Mouse (Mus musculus) adrenal gland, adult 10 weeks (tissue): ENCODE data around the gene Nob1. TPM values are rescaled to one million over a fixed set of nuclear protein-coding genes. Genes with fewer than 3 reads are reported as not detected.

Experiments
- polyA plus RNA-seq: library from polyadenylated mRNA; stranded (reverse); fragments of 350-450 nt; fragmentation: Illumina TruSeq; extraction: RNeasy Lipid Tissue Mini Kit (QIAGEN cat#74804); gene quantifications from one replicate; pipeline ENCODE4 v1.2.3, GENCODE M21; 2014; ENCODE audit warnings: low read depth, low replicate concordance

Nob1 gene
- 11.1 TPM for polyA plus RNA-seq

DNA sequence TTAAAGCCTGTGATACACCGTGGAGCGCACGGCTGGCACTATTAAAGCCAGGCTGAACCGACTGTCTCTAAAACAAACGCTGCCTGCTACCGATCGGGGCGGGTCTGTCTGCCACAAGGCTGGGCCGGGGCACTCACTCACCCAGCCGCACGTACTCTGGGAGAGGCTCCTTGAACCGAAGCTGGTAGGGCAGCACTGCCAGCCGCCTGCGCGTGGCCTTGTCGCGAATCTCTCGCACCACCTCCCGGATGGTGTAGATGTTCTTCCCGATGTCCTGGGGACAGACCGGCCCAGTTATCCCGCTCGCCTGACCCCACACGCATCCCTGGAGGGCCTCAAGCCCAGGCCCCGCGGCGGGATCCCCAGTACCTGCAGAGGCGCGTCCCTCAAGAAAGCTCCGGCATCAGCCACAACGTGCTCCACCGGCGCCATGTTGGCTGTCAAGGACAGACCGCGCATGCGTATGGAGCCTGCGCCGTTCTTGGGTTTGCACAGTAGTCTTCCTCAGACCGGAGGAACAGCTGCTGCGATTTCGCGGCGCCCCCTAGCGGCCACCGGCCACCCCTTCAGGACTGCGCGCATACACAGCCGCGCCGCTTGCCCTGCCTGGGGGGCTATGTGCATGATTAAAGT is at the start of gene Nob1:
TSS of gene Nob1 (minus strand) at position 455 of the 633 bp plus-strand sequence.

DNA sequence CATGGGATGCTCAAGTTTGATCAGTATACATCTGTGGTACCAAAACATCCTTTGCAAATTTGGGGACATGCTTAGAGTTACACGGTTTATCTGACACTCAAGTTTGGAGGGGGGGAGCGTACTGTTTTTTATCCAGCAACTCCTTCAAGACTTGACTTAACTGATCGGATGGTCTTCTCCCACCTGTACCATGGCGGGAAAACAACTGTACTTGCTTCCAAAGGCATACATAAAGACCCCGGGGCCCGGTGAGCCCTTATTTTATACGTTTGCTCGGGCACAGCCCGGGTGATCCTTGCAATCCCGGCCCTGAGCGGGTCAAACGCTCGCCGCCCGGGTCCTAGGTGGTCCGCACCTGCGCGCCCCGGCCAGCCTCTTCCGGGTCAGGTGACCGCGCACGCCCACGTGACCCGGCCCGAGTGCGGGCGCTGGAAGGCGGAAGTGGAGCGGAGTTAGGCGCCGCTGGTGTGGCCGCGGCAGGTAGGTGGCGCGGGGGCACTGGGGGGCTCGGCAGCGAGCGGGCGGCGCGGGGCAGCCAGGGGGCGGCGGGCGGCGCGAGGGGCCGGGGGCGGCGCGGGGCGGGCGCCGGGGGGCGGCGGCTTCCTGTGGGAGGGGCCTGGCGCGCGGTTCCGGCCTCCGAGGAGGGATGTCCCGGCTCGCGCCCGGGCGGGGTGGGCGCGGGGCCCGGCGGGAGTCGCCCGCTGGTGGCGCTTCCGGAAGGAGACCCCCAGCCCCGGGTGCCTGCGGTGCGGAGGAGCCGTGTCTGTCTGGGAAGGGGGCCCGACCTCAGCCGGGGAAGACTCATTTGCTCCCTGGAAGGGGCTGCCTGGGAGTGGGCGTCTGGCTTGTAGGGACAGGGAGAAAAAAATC is 11.3 kb upstream of the Nob1 start, which contains the start of gene Wwp2:
TSS of gene Wwp2 (plus strand) at position 404 of the 870 bp plus-strand sequence.

DNA sequence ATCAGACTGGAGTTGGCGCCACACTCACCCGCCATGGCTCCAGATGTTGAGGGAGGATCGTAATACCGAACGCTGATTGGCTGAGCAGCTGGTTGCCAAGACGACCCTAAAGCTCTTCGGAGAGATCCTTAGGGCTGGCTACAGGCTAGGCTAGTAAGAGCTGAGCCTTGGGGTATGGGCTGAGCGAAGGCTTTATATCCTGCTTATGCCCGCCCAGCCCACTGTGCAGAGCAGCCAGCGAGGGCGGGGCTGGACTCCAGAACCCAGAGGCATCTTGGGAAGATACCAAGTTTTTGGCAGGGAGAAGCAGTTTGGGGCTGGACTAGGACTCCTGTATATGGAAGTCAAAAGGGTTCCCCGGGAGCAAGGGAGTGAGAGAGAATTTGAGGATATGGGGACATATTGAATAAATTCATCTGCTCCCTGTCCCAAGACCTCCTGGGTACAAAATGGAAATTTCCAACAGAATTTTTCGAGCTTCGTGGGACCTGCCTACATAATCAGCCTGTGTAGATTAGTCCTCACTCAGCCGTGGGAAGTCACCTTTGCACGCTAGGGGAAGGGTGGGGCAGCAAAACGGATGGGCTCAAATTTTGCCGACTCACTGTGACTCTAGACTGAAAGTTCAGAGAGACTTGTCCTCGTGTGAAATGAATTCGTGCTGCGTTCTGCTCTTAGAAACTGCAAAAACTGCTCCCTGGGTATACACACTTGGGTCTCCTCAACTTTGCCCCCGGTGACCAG is 21.6 kb downstream of the Nob1 start, which contains the start of gene Nqo1:
TSS of gene Nqo1 (minus strand) at position 169 of the 744 bp plus-strand sequence.

Other genes starting within 250 kb of the Nob1 start
- gene Nfat5, start 131.6 kb downstream of the Nob1 start, polyA plus RNA-seq: 226 TPM
- 6.5 TPM for gene Nqo1, start 21.8 kb downstream of the Nob1 start, polyA plus RNA-seq
- gene Wwp2, start 11.3 kb upstream of the Nob1 start, polyA plus RNA-seq: 6.9 TPM
- 120 TPM for gene Psmd7, start 163.4 kb upstream of the Nob1 start, polyA plus RNA-seq